Mouse (Mus musculus) midbrain, embryonic 13.5 days (tissue): ENCODE results near the gene Esrrg. TPM values are rescaled to one million over a fixed set of nuclear protein-coding genes. Genes with fewer than 3 reads are reported as not detected.

Experiments
- ATAC-seq: fragments of 200-750 bp; cut with Nextera tagmentation; 2 replicates; pipeline ENCODE4 v1.8.0; 2017; ENCODE audit warnings: mild to moderate bottlenecking, moderate TSS enrichment, moderate library complexity
- H3K27ac ChIP-seq: fragments of 300-500 bp; sonication (generic); 2 replicates; pipeline ENCODE4 v1.5.1; 2015; ENCODE audit warnings: inconsistent platforms, mild to moderate bottlenecking, moderate library complexity
- H3K27me3 ChIP-seq: fragments of 300-500 bp; sonication (generic); 2 replicates; pipeline ENCODE4 v1.6.1; 2015; ENCODE audit warnings: mild to moderate bottlenecking, inconsistent platforms
- H3K36me3 ChIP-seq: fragments of 300-500 bp; sonication (generic); 2 replicates; pipeline ENCODE4 v1.6.1; 2015; ENCODE audit warnings: mild to moderate bottlenecking, inconsistent platforms
- H3K4me1 ChIP-seq: fragments of 300-500 bp; sonication (generic); replicated peaks from 2 replicates; pipeline ENCODE4 v1.6.1; 2015; ENCODE audit warnings: inconsistent platforms
- H3K4me2 ChIP-seq: fragments of 300-500 bp; sonication (generic); replicated peaks from 2 replicates; pipeline ENCODE4 v1.6.1; 2015; ENCODE audit warnings: moderate library complexity, mild to moderate bottlenecking, inconsistent platforms
- H3K4me3 ChIP-seq: fragments of 300-500 bp; sonication (generic); replicated peaks from 2 replicates; pipeline ENCODE4 v1.5.1; 2015; ENCODE audit warnings: mild to moderate bottlenecking, inconsistent platforms
- H3K9ac ChIP-seq: fragments of 300-500 bp; sonication (generic); replicated peaks from 2 replicates; pipeline ENCODE4 v1.6.1; 2015; ENCODE audit warnings: mild to moderate bottlenecking, inconsistent platforms
- H3K9me3 ChIP-seq: fragments of 300-500 bp; sonication (generic); 2 replicates; pipeline ENCODE4 v1.6.1; 2016; ENCODE audit warnings: mild to moderate bottlenecking, inconsistent platforms
- WGBS: fragments of 180-500 bp; shearing (Covaris S2); methylation state at CpG from one replicate; pipeline ENCODE4 v1.1.7; 2015; 5-methylcytosine and 5-hydroxymethylcytosine counted together
- polyA plus RNA-seq: library from polyadenylated mRNA; unstranded; fragments of >200 nt; fragmentation: Nextera tagmentation; extraction: Ambion mirVana; gene quantifications from 2 replicates; pipeline ENCODE4 v1.2.1, GENCODE M21; 2015

Esrrg gene
- polyA plus RNA-seq, 1 experiment from 2014 or later = 16.5 TPM

GRCm38 (mm10) chr1:187983177-187983576 is 374.6 kb downstream of the Esrrg start:
- H3K36me3 ChIP-seq = no peaks in the 10 kb centered on the region
- H3K9me3 ChIP-seq = no peaks in the 10 kb centered on the region
- H3K4me1 ChIP-seq = peaks cover 23% of the 10 kb centered on the region
- no peaks in the 10 kb centered on the region for H3K27me3 ChIP-seq
- ATAC-seq = no peak
- 0 out of 2 replicates have a peak overlapping the region, but pooled peaks have one; percentile 10 for H3K27ac ChIP-seq
- no peak overlapping the region for H3K4me3 ChIP-seq
- H3K4me2 ChIP-seq = no peak overlapping the region
- no peak overlapping the region for H3K9ac ChIP-seq
- WGBS = 5% methylated on average over 4 of the region's 4 CpGs

DNA sequence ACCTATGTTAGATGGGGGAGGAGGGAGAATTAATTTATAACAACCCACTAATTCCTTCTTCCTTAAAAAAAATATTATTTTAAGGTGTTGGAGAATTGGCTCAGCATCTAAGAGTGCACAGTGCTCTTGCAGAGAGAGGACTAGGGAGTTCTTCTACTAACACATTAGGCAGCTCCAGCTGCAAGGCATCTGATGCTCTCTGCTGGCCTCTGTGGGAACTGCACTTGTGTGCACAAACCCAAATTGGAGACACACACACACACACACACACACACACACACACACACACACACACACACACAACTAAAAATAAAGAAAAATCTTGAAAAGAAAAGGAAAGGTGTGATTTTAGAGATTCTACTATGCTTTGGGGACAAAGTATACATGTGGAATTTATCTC is 381.6 kb downstream of the Esrrg start:
- ATAC-seq = no peak
- Histone ChIP-seq H3K4me3 (no peak overlapping the region), H3K27ac (no peak overlapping the region), H3K4me1 (no peaks in the 10 kb centered on the region; the same call in 1 of the 2 replicates), H3K9ac (no peak overlapping the region), H3K27me3 (0 out of 2 replicates have a peak, but pooled peaks cover 5% of the 10 kb centered on the region), H3K4me2 (no peak overlapping the region), H3K9me3 (no peaks in the 10 kb centered on the region), H3K36me3 (no peaks in the 10 kb centered on the region)

DNA sequence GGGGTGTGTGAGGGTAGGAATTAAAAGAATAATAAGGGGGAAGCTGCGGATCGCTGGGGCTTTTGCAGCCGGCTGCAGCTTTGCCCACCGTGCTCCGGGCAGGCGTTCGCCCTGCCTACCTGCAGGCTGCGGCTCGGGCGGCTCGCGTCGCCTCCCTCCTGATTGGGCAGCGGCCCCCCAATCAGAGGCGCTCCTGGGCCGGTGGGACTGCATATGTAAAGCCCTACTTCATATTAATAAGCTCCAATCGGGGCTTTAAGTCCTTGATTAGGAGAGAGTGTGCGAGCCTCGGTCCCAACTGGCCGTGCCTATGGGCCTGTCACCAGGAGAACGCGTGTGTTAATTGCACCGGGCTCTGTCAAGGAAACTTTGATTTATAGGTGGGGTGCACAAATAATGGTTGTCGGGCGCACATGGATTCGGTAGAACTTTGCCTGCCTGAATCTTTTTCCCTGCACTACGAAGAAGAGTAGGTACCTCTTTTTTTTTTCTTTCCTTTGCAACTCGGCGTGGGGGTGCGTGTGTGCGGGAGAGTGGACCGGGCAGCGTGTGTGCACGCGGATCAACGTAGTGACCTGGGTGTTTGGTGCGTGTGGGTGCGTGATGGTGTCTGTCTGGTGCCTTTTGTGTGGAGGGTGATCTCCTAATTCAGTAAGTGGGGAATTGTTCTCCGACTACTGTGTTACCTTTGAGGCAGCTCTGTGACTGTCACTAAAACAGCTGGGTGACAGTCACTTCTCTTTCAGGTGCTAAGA is 389.2 kb downstream of the Esrrg start:
- H3K36me3 ChIP-seq = no peaks in the 10 kb centered on the region
- peak overlapping the region; percentile 54 for H3K9ac ChIP-seq
- H3K27ac ChIP-seq = no peak overlapping the region

GRCm38 (mm10) chr1:187999121-187999520 is 390.5 kb downstream of the Esrrg start:
- no peak for ATAC-seq
- peak overlapping the region; percentile 24 for H3K4me3 ChIP-seq
- 0 out of 2 replicates have a peak, but pooled peaks cover 7% of the 10 kb centered on the region for H3K27me3 ChIP-seq
- no peak overlapping the region for H3K9ac ChIP-seq
- H3K9me3 ChIP-seq = no peaks in the 10 kb centered on the region
- WGBS = 62% methylated on average over 4 of the region's 4 CpGs
- peak overlapping the region; percentile 30 for H3K4me2 ChIP-seq
- no peaks in the 10 kb centered on the region for H3K36me3 ChIP-seq
- peaks cover 17% of the 10 kb centered on the region for H3K4me1 ChIP-seq
- H3K27ac ChIP-seq = no peak overlapping the region

More for the DNA sequence above, 389.2 kb downstream of the Esrrg start:
- WGBS = under 1% methylated on average over 39 of the region's 39 CpGs
- Histone ChIP-seq H3K4me1 (peaks cover 17% of the 10 kb centered on the region), H3K4me3 (peak overlapping the region; percentile 49), H3K9me3 (no peaks in the 10 kb centered on the region), H3K27me3 (0 out of 2 replicates have a peak, but pooled peaks cover 7% of the 10 kb centered on the region), H3K4me2 (peak overlapping the region; percentile 79)
- ATAC-seq = peak; percentile 98

DNA sequence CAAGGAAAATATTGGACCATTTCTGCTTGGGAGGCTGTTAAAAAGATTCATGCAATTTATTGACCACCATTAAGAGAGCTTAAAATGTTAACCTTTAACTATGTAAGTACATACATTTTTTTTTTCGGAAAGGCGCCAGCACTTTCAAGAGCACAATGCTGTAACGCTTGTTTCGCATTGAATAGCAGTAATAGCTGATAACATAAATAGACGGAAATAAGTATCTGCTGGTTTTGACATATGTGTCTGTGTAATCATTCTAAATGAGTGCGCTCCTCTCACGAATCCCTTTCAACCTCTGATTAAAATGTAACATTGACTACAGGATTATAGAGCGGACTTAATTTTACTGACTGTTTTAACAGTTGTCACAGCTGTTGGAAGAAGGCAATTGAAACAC is 391.6 kb downstream of the Esrrg start:
- Histone ChIP-seq H3K9me3 (no peaks in the 10 kb centered on the region), H3K27me3 (0 out of 2 replicates have a peak, but pooled peaks cover 2% of the 10 kb centered on the region), H3K4me2 (peak overlapping the region; percentile 30), H3K9ac (no peak overlapping the region), H3K27ac (no peak overlapping the region), H3K4me1 (peaks cover 17% of the 10 kb centered on the region), H3K4me3 (peak overlapping the region; percentile 24), H3K36me3 (no peaks in the 10 kb centered on the region)
- no peak for ATAC-seq
- WGBS = 42% methylated on average over 8 of the region's 8 CpGs

- Histone ChIP-seq H3K27ac (no peak overlapping the region), H3K27me3 (no peaks in the 10 kb centered on the region), H3K4me3 (no peak overlapping the region), H3K9me3 (no peaks in the 10 kb centered on the region), H3K36me3 (no peaks in the 10 kb centered on the region), H3K9ac (no peak overlapping the region), H3K4me2 (no peak overlapping the region), H3K4me1 (peaks cover 12% of the 10 kb centered on the region)
- WGBS = 77% methylated on average over 13 of the region's 13 CpGs
- ATAC-seq = no peak
These were observed 398.4 kb downstream of the Esrrg start for GRCm38 (mm10) chr1:188006820-188007491.

GRCm38 (mm10) chr1:188008476-188008875 is 399.9 kb downstream of the Esrrg start:
- no peak for ATAC-seq
- H3K4me3 ChIP-seq = no peak overlapping the region
- no peaks in the 10 kb centered on the region for H3K27me3 ChIP-seq
- H3K9ac ChIP-seq = no peak overlapping the region
- H3K36me3 ChIP-seq = no peaks in the 10 kb centered on the region
- H3K4me2 ChIP-seq = no peak overlapping the region
- H3K9me3 ChIP-seq = no peaks in the 10 kb centered on the region
- H3K4me1 ChIP-seq = peaks cover 12% of the 10 kb centered on the region
- WGBS = 73% methylated on average over 13 of the region's 13 CpGs
- H3K27ac ChIP-seq = no peak overlapping the region

DNA sequence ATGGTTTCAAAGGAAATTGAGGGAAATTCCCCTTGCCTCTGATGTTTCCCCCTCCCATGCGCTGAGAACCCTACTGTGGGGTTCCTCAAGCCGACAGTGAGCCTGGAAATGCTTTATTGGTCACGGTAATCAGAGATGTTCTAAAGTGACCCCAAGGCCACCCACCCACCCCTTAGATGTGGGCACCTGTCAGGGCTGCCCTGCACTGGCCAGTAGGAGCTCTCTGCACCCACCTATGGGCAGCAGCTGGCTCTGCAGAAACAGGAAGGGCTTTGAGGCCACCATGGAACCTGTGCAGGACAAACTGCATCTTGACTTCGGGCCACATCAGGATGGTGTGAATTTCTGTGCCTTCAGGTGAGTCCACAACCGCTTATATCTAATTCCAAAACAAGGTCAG is 401.3 kb downstream of the Esrrg start:
- no peak overlapping the region for H3K4me2 ChIP-seq
- H3K4me3 ChIP-seq = no peak overlapping the region
- no peaks in the 10 kb centered on the region for H3K27me3 ChIP-seq
- no peaks in the 10 kb centered on the region for H3K36me3 ChIP-seq
- H3K9ac ChIP-seq = no peak overlapping the region
- ATAC-seq = no peak
- 82% methylated on average over 5 of the region's 5 CpGs for WGBS
- no peaks in the 10 kb centered on the region for H3K9me3 ChIP-seq
- H3K27ac ChIP-seq = no peak overlapping the region
- H3K4me1 ChIP-seq = peaks cover 12% of the 10 kb centered on the region

GRCm38 (mm10) chr1:188010860-188011259 is 402.3 kb downstream of the Esrrg start:
- 95% methylated on average over 1 of the region's 1 CpGs for WGBS
- Histone ChIP-seq H3K4me2 (no peak overlapping the region), H3K9ac (no peak overlapping the region), H3K4me3 (no peak overlapping the region), H3K9me3 (no peaks in the 10 kb centered on the region), H3K27ac (no peak overlapping the region), H3K36me3 (no peaks in the 10 kb centered on the region), H3K4me1 (peaks cover 12% of the 10 kb centered on the region), H3K27me3 (no peaks in the 10 kb centered on the region)
- no peak for ATAC-seq

- Histone ChIP-seq H3K4me1 (no peaks in the 10 kb centered on the region; the same call in 1 of the 2 replicates), H3K27ac (no peak overlapping the region), H3K9me3 (no peaks in the 10 kb centered on the region), H3K4me2 (no peak overlapping the region), H3K27me3 (no peaks in the 10 kb centered on the region), H3K36me3 (no peaks in the 10 kb centered on the region), H3K4me3 (no peak overlapping the region), H3K9ac (no peak overlapping the region)
- WGBS = 63% methylated on average over 4 of the region's 4 CpGs
- ATAC-seq = no peak
These were observed 405.8 kb downstream of the Esrrg start for GRCm38 (mm10) chr1:188014411-188014810.

DNA sequence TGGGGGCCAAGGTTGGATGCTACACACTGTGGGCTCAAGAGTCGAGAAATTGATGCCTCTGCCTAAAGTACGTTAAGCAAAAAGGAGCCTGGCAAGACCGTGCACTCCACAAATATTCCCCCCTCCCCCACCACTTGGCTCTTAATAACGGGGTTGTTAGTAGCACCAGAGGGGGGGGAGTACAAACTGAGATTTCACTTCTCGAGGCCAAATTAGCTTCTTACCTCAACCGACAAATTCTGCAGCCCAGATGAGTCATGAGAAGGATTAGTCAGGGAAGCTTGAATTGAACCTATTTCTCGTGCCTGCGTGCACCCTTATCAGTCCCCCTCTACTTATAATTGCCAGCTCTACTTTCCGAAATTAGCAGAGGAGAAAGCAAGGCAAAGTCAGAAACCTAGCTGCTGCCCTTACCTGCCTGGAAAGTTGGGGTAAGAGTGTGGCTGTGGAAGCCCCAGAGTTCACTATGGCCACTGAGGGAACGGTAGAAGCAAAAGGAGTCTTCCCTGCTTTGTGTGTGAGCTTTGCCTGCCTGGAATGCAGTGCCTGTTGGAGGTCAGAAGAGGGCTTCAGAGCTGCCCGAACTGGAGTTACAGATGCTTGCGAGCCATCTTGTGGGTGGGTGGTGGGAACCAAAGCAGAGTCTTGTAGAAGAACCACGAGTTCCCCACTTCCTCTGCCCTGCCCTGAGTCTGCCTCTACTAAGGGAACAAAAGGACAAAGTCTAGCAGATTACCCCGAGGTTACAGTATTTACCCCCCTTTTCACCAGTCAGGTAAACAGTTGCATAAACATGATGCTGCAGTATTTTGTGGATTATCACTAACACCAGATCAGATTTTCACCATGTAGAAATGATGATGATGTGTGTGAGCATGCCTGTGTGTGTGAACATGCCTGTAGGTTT is 409.6 kb downstream of the Esrrg start:
- WGBS = 63% methylated on average over 14 of the region's 14 CpGs
- Histone ChIP-seq H3K4me2 (no peak overlapping the region), H3K36me3 (no peaks in the 10 kb centered on the region), H3K9me3 (no peaks in the 10 kb centered on the region), H3K27ac (no peak overlapping the region), H3K9ac (no peak overlapping the region), H3K4me3 (no peak overlapping the region), H3K4me1 (no peaks in the 10 kb centered on the region; the same call in 1 of the 2 replicates), H3K27me3 (no peaks in the 10 kb centered on the region)
- ATAC-seq = no peak
